12 mouse cellular contexts compared by ENCODE assay signal in the genomic region with DNA sequence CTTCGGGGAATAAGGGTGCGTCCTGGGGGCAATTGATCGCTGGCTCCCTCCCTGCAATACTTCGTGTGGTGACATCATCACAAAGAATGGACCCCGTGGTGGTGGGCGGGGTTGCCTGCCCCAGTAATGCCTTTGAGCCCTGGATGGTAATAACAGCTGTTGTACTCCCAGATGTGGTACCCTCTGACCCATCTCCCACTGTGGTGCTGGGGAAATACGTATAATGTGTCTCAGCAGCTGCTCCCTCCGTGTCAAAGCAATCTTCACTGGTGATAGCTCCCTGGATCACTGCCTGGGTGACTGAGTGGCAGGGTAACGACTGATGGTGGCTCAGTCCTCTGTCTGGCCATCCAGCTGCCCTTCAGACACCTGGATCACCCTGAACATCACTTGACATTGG. TPM values are rescaled to one million over a fixed set of nuclear protein-coding genes. Genes with fewer than 3 reads are reported as not detected.
DNase-seq lines count a peak whose midpoint lies in the region; ATAC-seq and TF ChIP-seq lines count a peak whose summit lies in the region.
"Had no signal": no experiment of that assay in that cellular context is flagged by ENCODE, and none has a peak within 500 bp of the region (broad histone marks: within the 10 kb centered on the region; RNA-seq: fewer than 3 reads in every experiment).

No protein-coding gene starts in this region.

- no peak overlapping the region for H3K27ac ChIP-seq in hindbrain, embryonic 12.5 days
- no peak overlapping the region for H3K27ac ChIP-seq in hindbrain, postnatal 0 days
- no peak overlapping the region for H3K27ac ChIP-seq in lung, postnatal 0 days (ENCODE audit: low read length)
- H3K27ac ChIP-seq in embryonic facial prominence, embryonic 13.5 days: no peak overlapping the region
- H3K27ac ChIP-seq: heart, embryonic 13.5 days; hindbrain, embryonic 10.5 days had no signal

- H3K36me3 ChIP-seq in hindbrain, embryonic 12.5 days: no peaks in the 10 kb centered on the region
- H3K36me3 ChIP-seq in hindbrain, postnatal 0 days (ENCODE audit: insufficient read depth, low read length): no peaks in the 10 kb centered on the region
- no peaks in the 10 kb centered on the region for H3K36me3 ChIP-seq in lung, postnatal 0 days (ENCODE audit: insufficient read depth, low read length)
- no peaks in the 10 kb centered on the region for H3K36me3 ChIP-seq in embryonic facial prominence, embryonic 13.5 days
- H3K36me3 ChIP-seq: heart, embryonic 13.5 days; stomach, embryonic 15.5 days had no signal

- TF ChIP-seq CTCF in hindbrain, postnatal 0 days (IDR thresholded peaks at IDR 0.05; ENCODE audit: low read depth): no peak
- no peak for TF ChIP-seq CTCF in lung, postnatal 0 days (IDR thresholded peaks at IDR 0.05)

- no peak for DNase-seq in hindbrain, postnatal 0 days (ENCODE audit: low spot score)
- no peak for DNase-seq in lung, postnatal 0 days (ENCODE audit: low spot score)
- no peak for DNase-seq in lung, adult 18-20 months
- DNase-seq in mesoderm, embryonic 11.5 days (ENCODE audit: low read depth, low spot score): peak; percentile 48
- DNase-seq in adipocyte (ENCODE audit: low spot score): no peak
- DNase-seq: kidney, postnatal 14 days; lung, postnatal 14 days had no signal

- no peak overlapping the region for H3K4me2 ChIP-seq in hindbrain, embryonic 12.5 days (replicated peaks)
- H3K4me2 ChIP-seq in hindbrain, postnatal 0 days (ENCODE audit: low read depth, low read length): no peak overlapping the region
- no peak overlapping the region for H3K4me2 ChIP-seq in lung, postnatal 0 days (replicated peaks; ENCODE audit: low read depth, low read length)
- no peak overlapping the region for H3K4me2 ChIP-seq in embryonic facial prominence, embryonic 13.5 days
- H3K4me2 ChIP-seq: heart, embryonic 13.5 days; stomach, embryonic 15.5 days had no signal

- 39% methylated on average over 9 of the region's 9 CpGs for WGBS in hindbrain, embryonic 12.5 days
- 41% methylated on average over 9 of the region's 9 CpGs for WGBS in hindbrain, postnatal 0 days
- 46% methylated on average over 9 of the region's 9 CpGs for WGBS in lung, postnatal 0 days
- 41% methylated on average over 9 of the region's 9 CpGs for WGBS in embryonic facial prominence, embryonic 13.5 days

- H3K4me1 ChIP-seq in hindbrain, embryonic 12.5 days: no peaks in the 10 kb centered on the region
- H3K4me1 ChIP-seq in hindbrain, postnatal 0 days (ENCODE audit: insufficient read depth, low read length): no peaks in the 10 kb centered on the region
- 0 out of 2 replicates have a peak, but pooled peaks cover 4% of the 10 kb centered on the region for H3K4me1 ChIP-seq in lung, postnatal 0 days (ENCODE audit: insufficient read depth, low read depth, low read length)
- no peaks in the 10 kb centered on the region for H3K4me1 ChIP-seq in embryonic facial prominence, embryonic 13.5 days
- H3K4me1 ChIP-seq: stomach, embryonic 15.5 days had no signal

- peak; percentile 54; the same call in 1 of the 2 replicates for ATAC-seq in hindbrain, embryonic 12.5 days (ENCODE audit: low FRiP score)
- ATAC-seq in hindbrain, postnatal 0 days: no peak
- peak; percentile 41 for ATAC-seq in lung, postnatal 0 days
- ATAC-seq in embryonic facial prominence, embryonic 13.5 days (ENCODE audit: insufficient number of reproducible peaks, insufficient read depth, low FRiP score, low TSS enrichment, low read depth): 0 out of 2 replicates have a peak, but pooled peaks have one; percentile 26

- H3K9ac ChIP-seq in hindbrain, embryonic 12.5 days: no peak overlapping the region
- no peak overlapping the region for H3K9ac ChIP-seq in hindbrain, postnatal 0 days (replicated peaks; ENCODE audit: low read length)
- H3K9ac ChIP-seq in lung, postnatal 0 days (replicated peaks; ENCODE audit: low read depth): no peak overlapping the region
- H3K9ac ChIP-seq in embryonic facial prominence, embryonic 13.5 days: no peak overlapping the region
- H3K9ac ChIP-seq: heart, embryonic 13.5 days; stomach, embryonic 15.5 days had no signal

- no peaks in the 10 kb centered on the region for H3K27me3 ChIP-seq in hindbrain, embryonic 12.5 days
- H3K27me3 ChIP-seq in hindbrain, postnatal 0 days (ENCODE audit: insufficient read depth, low read length): no peaks in the 10 kb centered on the region
- no peaks in the 10 kb centered on the region for H3K27me3 ChIP-seq in lung, postnatal 0 days (replicated peaks; ENCODE audit: insufficient read depth, low read length)
- H3K27me3 ChIP-seq in embryonic facial prominence, embryonic 13.5 days: no peaks in the 10 kb centered on the region
- H3K27me3 ChIP-seq: heart, embryonic 13.5 days; stomach, embryonic 15.5 days had no signal

- TF ChIP-seq EP300 in lung, postnatal 0 days (IDR thresholded peaks at IDR 0.05): no peak

- no peak overlapping the region for H3K4me3 ChIP-seq in hindbrain, embryonic 12.5 days
- no peak overlapping the region for H3K4me3 ChIP-seq in hindbrain, postnatal 0 days (ENCODE audit: low read length)
- H3K4me3 ChIP-seq in lung, postnatal 0 days (ENCODE audit: low read depth, low read length): no peak overlapping the region
- no peak overlapping the region for H3K4me3 ChIP-seq in embryonic facial prominence, embryonic 13.5 days
- H3K4me3 ChIP-seq: heart, embryonic 13.5 days; hindbrain, embryonic 10.5 days; stomach, embryonic 15.5 days had no signal

- no peaks in the 10 kb centered on the region for H3K9me3 ChIP-seq in hindbrain, embryonic 12.5 days (replicated peaks)
- H3K9me3 ChIP-seq in hindbrain, postnatal 0 days (ENCODE audit: low read length): no peaks in the 10 kb centered on the region
- H3K9me3 ChIP-seq in lung, postnatal 0 days (ENCODE audit: low read length): no peaks in the 10 kb centered on the region
- H3K9me3 ChIP-seq in embryonic facial prominence, embryonic 13.5 days: no peaks in the 10 kb centered on the region
- H3K9me3 ChIP-seq: heart, embryonic 13.5 days; hindbrain, embryonic 10.5 days; stomach, embryonic 15.5 days had no signal

RNA-seq across cellular contexts. Expression of gene Sh3bgrl, which starts 26.0 kb away (rescaled TPM):
- 194 and 206 TPM in 2 replicates for polyA plus RNA-seq in hindbrain, embryonic 12.5 days (2016; fragmentation: Nextera tagmentation; extraction: Ambion mirVana)
- total RNA-seq in hindbrain, postnatal 0 days (2014; rRNA removed): 66.8 and 68.2 TPM in 2 replicates
- polyA plus RNA-seq in hindbrain, postnatal 0 days (2015; fragmentation: Nextera tagmentation; extraction: Ambion mirVana): 142 and 143 TPM in 2 replicates
- polyA plus RNA-seq in lung, postnatal 0 days (2015; fragmentation: Nextera tagmentation; extraction: Ambion mirVana): 127 and 170 TPM in 2 replicates
- 196 and 202 TPM in 2 replicates for polyA plus RNA-seq in embryonic facial prominence, embryonic 13.5 days (2015; fragmentation: Nextera tagmentation; extraction: Ambion mirVana)
